Mouse (Mus musculus) neural tube, embryonic 11.5 days (tissue): ENCODE measurements around the gene Snapin. TPM values are rescaled to one million over a fixed set of nuclear protein-coding genes. Genes with fewer than 3 reads are reported as not detected.

Experiments used
- ATAC-seq: fragments of 200-750 bp; cut with Nextera tagmentation; 2 replicates; pipeline ENCODE4 v1.8.0; 2017; ENCODE audit warnings: moderate number of reproducible peaks, mild to moderate bottlenecking, moderate TSS enrichment, moderate library complexity; ENCODE audit not compliant: insufficient read depth, low FRiP score, low TSS enrichment
- DNase-seq: peaks from one replicate; pipeline ENCODE4 v3.0.0-alpha.2; 2015; ENCODE audit warnings: low spot score
- H3K27ac ChIP-seq: fragments of 300-500 bp; sonication (generic); 2 replicates; pipeline ENCODE4 v1.5.1; 2014; ENCODE audit warnings: low read depth, mild to moderate bottlenecking, low read length
- H3K27me3 ChIP-seq: fragments of 300-500 bp; sonication (generic); 2 replicates; pipeline ENCODE4 v1.6.1; 2014; ENCODE audit warnings: mild to moderate bottlenecking, low read length, mixed read lengths; ENCODE audit not compliant: control insufficient read depth, insufficient read depth
- H3K36me3 ChIP-seq: fragments of 300-500 bp; sonication (generic); 2 replicates; pipeline ENCODE4 v1.6.1; 2014; ENCODE audit warnings: mild to moderate bottlenecking, low read length, moderate library complexity, mixed read lengths; ENCODE audit not compliant: control insufficient read depth, insufficient read depth
- H3K4me1 ChIP-seq: fragments of 300-500 bp; sonication (generic); 2 replicates; pipeline ENCODE4 v1.6.1; 2014; ENCODE audit warnings: low read length, mixed read lengths; ENCODE audit not compliant: control insufficient read depth, insufficient read depth
- H3K4me2 ChIP-seq: fragments of 300-500 bp; sonication (generic); 2 replicates; pipeline ENCODE4 v1.6.1; 2014; ENCODE audit warnings: low read depth, mild to moderate bottlenecking, moderate library complexity
- H3K4me3 ChIP-seq: fragments of 300-500 bp; sonication (generic); 2 replicates; pipeline ENCODE4 v1.5.1; 2014; ENCODE audit warnings: low read depth, low read length
- H3K9ac ChIP-seq: fragments of 300-500 bp; sonication (generic); 2 replicates; pipeline ENCODE4 v1.6.1; 2014; ENCODE audit warnings: mild to moderate bottlenecking, low read length
- H3K9me3 ChIP-seq: fragments of 300-500 bp; sonication (generic); 2 replicates; pipeline ENCODE4 v1.6.1; 2016; ENCODE audit warnings: low read length; ENCODE audit not compliant: control insufficient read depth
- WGBS: fragments of 180-500 bp; shearing (Covaris S2); extraction: QIAGEN DNeasy Blood & Tissue Kit; methylation state at CpG from one replicate; pipeline ENCODE4 v1.1.7; 2014; 5-methylcytosine and 5-hydroxymethylcytosine counted together
- polyA plus RNA-seq: library from polyadenylated mRNA; unstranded; fragments of >200 nt; fragmentation: Nextera tagmentation; extraction: Ambion mirVana; gene quantifications from 2 replicates; pipeline ENCODE4 v1.2.1, GENCODE M21; 2014

The Snapin gene
- polyA plus RNA-seq, 1 experiment from 2014 or later = 77.3 TPM

DNA sequence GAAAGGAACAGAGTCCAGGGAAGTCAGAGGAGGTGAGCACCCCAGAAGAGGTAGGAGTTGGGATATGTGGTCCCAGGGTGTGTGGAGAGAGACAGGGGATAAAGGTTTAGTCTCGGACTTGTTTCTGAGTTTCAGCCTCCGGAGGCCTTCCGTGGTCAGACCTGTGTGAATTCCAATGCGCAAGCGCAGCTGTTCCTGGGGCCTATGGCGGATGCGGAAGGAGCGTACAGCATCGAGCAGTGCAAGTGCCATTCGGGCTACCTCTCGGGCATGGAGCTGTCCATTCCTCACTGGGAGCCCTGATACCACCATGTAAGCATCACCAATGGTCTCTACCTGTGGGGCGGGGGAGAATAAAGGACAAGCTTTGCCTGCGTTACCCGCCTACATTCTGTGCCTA, 35.9 kb downstream of the Snapin start:
- Histone ChIP-seq H3K4me1 (no peaks in the 10 kb centered on the region), H3K9ac (no peak overlapping the region), H3K36me3 (no peaks in the 10 kb centered on the region), H3K4me3 (no peak overlapping the region), H3K27ac (no peak overlapping the region), H3K27me3 (no peaks in the 10 kb centered on the region), H3K4me2 (no peak overlapping the region), H3K9me3 (no peaks in the 10 kb centered on the region)
- ATAC-seq (no peak), DNase-seq (no peak)
- 83% methylated on average over 14 of the region's 14 CpGs for WGBS

DNA sequence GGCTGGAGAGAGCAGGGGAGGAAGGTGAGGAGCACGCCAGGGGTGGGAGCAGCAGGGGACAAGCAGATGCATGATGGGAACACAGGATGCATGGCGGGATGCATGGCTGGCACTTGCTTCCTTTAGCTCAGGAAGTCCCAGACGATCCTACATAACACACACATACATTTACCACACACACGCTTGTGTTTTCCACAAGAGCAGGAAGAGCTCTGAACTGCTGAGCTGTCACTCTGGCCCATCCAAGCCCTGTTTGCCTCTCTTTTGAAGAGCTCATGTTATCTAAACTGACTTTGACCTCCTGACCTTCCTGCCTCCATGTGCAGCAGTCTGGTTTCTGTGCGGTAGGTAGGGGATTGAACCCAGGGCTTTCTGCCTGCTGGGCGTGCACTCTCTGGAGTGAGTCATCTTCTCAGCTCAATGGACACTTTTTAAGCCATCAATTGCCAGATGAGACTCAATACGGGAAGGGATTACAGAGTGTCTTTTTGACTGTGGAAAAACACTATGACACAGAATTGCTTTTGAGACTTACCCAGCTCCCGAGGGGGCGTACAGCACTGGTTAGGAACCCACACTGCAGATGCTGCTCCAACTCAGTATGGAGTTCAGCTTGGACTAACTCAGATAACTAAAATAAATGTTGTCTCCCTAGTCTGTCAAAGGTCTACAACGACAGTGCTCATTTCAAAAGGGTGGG, 39.3 kb downstream of the Snapin start:
- Histone ChIP-seq H3K27me3 (no peaks in the 10 kb centered on the region), H3K27ac (no peak overlapping the region), H3K4me2 (no peak overlapping the region), H3K4me3 (no peak overlapping the region), H3K9ac (no peak overlapping the region), H3K9me3 (no peaks in the 10 kb centered on the region), H3K36me3 (no peaks in the 10 kb centered on the region), H3K4me1 (peaks cover 8% of the 10 kb centered on the region)
- WGBS = 56% methylated on average over 10 of the region's 10 CpGs
- DNase-seq (no peak), ATAC-seq (no peak)

DNA sequence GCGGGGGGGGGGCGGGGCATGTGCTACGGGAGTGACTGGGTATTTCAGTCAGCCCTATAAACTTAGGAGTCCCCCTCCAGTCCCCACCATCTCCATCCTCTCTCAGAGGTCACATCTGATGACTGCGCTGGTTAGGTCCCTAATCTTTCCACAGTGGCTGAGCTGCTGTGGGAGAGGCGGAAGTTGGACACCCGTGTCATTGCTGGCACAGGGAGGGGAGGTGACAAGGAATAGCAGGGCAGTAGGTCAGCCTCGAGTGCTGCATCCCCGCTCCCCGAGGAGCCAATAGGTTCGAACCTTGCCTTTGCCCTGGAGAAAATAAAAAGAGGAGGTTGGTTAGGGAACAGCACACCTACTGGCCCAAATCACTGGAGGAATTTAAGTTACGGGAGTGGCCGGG, 40.0 kb downstream of the Snapin start:
- Histone ChIP-seq H3K4me3 (no peak overlapping the region), H3K27ac (0 out of 2 replicates have a peak overlapping the region, but pooled peaks have one; percentile 14), H3K27me3 (no peaks in the 10 kb centered on the region), H3K4me2 (no peak overlapping the region), H3K9me3 (no peaks in the 10 kb centered on the region), H3K9ac (no peak overlapping the region), H3K4me1 (peaks cover 11% of the 10 kb centered on the region), H3K36me3 (no peaks in the 10 kb centered on the region)
- no peak for DNase-seq
- WGBS = 33% methylated on average over 10 of the region's 12 CpGs
- no peak for ATAC-seq

DNA sequence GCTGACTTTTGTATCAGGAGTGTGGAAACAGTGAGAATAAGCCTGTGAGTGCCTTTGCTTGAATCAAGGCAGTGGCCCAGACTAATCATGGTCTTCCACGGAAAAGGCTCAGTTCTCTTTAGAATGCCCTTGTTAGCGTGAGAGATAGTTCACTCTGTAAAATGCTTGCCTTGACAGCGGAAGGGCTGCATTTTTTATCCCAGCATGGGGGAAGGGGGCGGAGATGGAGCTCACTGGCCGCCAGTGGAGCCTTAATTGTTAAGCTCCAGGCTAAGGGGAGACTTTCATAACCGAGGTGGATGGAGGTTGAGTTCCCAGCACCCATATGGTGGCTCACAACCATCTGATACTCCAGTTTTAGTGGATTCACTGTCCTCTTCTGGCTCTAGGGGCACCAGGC, 42.2 kb downstream of the Snapin start:
- Histone ChIP-seq H3K27me3 (no peaks in the 10 kb centered on the region), H3K9me3 (no peaks in the 10 kb centered on the region), H3K36me3 (no peaks in the 10 kb centered on the region), H3K4me1 (peaks cover 11% of the 10 kb centered on the region), H3K4me2 (no peak overlapping the region), H3K4me3 (no peak overlapping the region), H3K27ac (no peak overlapping the region), H3K9ac (no peak overlapping the region)
- WGBS = 34% methylated on average over 6 of the region's 6 CpGs
- ATAC-seq (no peak), DNase-seq (no peak)

DNA sequence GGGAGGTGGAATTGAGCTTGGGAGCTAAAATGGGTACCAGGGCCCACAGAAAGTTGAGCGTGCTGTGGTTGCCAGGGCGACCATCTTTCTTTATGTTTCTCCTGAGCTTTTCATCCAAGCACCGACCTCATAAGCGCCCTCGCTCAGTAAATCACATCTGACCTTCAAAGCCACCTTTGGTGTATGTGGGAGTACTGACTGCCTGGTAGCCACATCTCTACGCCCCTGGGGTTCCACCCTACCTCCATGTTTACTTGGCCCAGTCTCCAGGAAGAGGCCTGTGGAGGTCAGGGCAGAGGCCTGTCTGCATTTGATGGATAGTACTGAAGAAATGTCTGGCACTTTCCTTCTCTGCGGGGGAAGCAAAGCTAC, 43.7 kb downstream of the Snapin start:
- Histone ChIP-seq H3K27ac (peak overlapping the region; percentile 90), H3K4me1 (peaks cover 11% of the 10 kb centered on the region), H3K4me3 (no peak overlapping the region), H3K27me3 (no peaks in the 10 kb centered on the region), H3K9ac (peak overlapping the region; percentile 50), H3K4me2 (peak overlapping the region; percentile 45), H3K9me3 (no peaks in the 10 kb centered on the region), H3K36me3 (no peaks in the 10 kb centered on the region)
- 19% methylated on average over 7 of the region's 7 CpGs for WGBS
- DNase-seq (peak; percentile 68), ATAC-seq (peak; percentile 28; the same call in 1 of the 2 replicates)

DNA sequence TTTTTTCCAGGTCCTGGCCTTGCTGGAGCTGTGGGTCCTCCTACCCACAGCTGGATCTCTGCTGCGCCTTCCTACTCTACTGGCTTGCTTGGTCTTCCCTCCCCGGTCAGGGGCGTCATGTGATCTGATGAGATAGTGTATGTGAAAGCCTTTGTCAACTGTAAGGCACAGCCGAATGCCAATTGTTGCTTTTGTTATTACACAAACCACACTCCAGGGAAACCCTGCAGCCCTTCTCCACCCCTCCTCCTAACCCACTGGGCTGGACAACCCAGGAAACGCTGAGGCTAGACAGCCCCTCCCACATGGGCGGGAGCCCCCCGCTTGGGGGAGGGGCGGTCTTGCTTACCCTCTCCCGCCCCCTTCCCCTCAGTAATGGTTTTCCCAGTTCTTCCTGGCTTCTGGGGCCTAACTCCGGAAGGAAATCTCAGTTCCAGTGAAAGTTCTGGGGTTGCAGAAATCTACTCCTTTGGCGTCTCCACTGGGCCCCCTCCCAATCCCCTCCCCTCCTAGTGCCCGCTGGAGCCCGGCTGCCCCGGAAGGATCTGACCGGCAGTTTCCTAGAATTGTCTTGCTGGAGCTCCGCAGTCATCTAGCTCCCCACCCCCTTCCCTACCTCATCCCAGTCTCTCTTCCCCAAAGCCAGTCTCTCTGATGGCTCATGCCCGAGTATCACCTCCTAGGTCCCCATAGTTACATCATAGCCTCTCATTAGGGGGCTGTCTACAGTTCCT, 44.3 kb downstream of the Snapin start:
- WGBS = 2% methylated on average over 17 of the region's 17 CpGs
- ATAC-seq = peak; percentile 94

DNA sequence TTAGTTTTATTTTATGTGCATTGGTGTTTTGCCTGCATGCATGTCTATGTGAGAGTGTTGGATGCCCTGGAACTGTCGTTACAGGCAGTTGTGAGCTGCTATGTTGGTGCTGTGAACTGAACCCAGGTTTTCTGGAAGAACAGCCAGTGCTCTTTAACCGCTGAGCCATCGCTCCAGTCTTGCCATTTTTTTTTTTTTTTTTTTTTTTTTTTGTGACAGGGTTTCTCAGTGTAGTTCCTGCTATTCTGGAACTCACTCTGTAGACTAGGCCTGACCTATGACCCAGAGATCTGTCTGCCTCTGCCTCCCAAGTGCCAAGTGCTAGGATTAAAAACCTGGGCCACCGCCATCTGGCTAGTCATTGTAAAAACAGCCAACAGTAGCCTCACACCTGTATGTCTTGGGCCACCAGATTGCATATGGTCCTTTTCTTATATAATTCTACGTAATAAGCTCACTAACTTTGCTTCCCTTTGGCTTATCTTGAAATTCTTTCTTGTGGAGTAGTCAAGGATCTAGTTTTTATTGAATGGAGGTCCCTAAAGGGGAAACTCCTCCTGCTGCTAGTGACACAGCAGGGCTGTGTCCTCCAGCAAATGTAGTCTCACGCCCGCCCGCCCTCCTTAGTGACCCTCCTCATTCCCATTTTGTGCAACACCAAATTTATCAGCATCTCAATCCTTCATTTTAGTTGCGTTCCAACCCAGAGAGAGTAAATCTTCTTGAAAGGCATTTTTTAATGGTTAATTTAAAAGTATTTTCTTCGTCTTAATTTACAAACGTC, 45.2 kb downstream of the Snapin start:
- Histone ChIP-seq H3K4me1 (peaks cover 11% of the 10 kb centered on the region), H3K27ac (peak overlapping the region; percentile 40; the same call in 1 of the 2 replicates), H3K4me2 (no peak overlapping the region; the same call in 1 of the 2 replicates), H3K9ac (no peak overlapping the region), H3K9me3 (no peaks in the 10 kb centered on the region), H3K4me3 (no peak overlapping the region), H3K27me3 (no peaks in the 10 kb centered on the region), H3K36me3 (no peaks in the 10 kb centered on the region)
- DNase-seq = no peak
- WGBS = 64% methylated on average over 11 of the region's 11 CpGs
- no peak for ATAC-seq

More for the DNA sequence above, 44.3 kb downstream of the Snapin start:
- Histone ChIP-seq H3K9ac (peak overlapping the region; percentile 50), H3K4me3 (peak overlapping the region; percentile 16), H3K36me3 (no peaks in the 10 kb centered on the region), H3K27ac (peak overlapping the region; percentile 90), H3K9me3 (no peaks in the 10 kb centered on the region), H3K27me3 (no peaks in the 10 kb centered on the region), H3K4me2 (peak overlapping the region; percentile 45), H3K4me1 (peaks cover 11% of the 10 kb centered on the region)
- DNase-seq = peak; percentile 93

DNA sequence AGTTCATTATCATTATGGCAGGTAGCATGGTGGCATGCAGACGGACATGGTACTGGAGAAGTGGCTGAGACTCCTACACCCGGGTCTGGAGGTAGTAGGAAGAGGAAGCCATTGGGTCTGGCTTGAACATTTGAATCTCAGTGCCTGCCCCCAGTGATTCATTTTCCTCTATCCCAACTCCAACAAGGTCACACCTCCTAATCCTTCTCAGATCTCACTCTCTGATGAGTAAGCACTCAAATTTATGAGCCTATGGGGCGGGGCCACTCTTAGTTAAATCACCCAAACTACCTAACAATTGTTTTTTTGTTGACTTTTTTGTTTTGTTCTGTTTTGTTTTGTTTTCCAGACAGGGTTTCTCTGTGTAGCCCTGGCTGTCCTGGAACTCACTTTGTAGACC, 46.9 kb downstream of the Snapin start:
- ATAC-seq (no peak), DNase-seq (no peak)
- Histone ChIP-seq H3K27ac (no peak overlapping the region), H3K9ac (no peak overlapping the region), H3K4me1 (peaks cover 11% of the 10 kb centered on the region), H3K9me3 (no peaks in the 10 kb centered on the region), H3K27me3 (no peaks in the 10 kb centered on the region), H3K4me3 (no peak overlapping the region), H3K4me2 (no peak overlapping the region), H3K36me3 (no peaks in the 10 kb centered on the region)
- 88% methylated on average over 3 of the region's 3 CpGs for WGBS
